Mouse (Mus musculus) bone marrow macrophage, adult 2 months (primary cell): ENCODE results near the gene Ptar1.

ENCODE experiments used
- CTCF ChIP-seq: IDR thresholded peaks from 2 replicates; pipeline ENCODE4 v1.5.1; 2012; ENCODE audit warnings: low read depth, mild to moderate bottlenecking, low read length, moderate library complexity
- POLR2A ChIP-seq: IDR thresholded peaks from 2 replicates; pipeline ENCODE4 v1.6.1; 2012; ENCODE audit warnings: mild to moderate bottlenecking, low read depth, low read length, borderline replicate concordance

DNA sequence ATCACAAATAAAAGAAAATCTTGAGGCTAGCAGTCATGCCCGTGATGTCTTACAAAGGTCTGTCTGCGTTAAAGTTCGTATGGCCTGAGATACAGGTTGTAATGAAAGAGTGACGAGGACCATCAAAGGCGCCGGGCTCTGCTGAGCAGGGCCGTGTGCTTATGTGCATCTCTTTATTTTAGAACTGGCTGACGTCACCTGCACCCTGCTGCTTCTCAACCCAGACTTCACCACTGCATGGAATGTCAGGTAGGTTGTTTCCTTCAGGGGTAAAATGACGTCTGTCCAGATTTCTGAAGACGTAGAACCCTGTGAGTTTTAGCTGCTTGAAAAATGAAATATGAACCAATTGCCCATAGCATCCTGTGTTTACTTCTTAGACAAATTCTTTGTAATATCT, 15.7 kb downstream of the Ptar1 start:
- TF ChIP-seq POLR2A (no peak), CTCF (no peak)
